Mouse (Mus musculus) brown adipose tissue, adult 24 weeks (tissue): Measurements from ENCODE around the gene Ptgfrn. TPM values are rescaled to one million over a fixed set of nuclear protein-coding genes. Genes with fewer than 3 reads are reported as not detected.

ENCODE experiments used
- H3K27ac ChIP-seq: fragments of 200-500 bp; replicated peaks from 2 replicates; pipeline ENCODE4 v1.5.1; 2012; ENCODE audit warnings: low read depth, mild to moderate bottlenecking, low read length
- H3K4me1 ChIP-seq: fragments of 200-500 bp; 2 replicates; pipeline ENCODE4 v1.6.1; 2012; ENCODE audit warnings: low read length, mixed read lengths; ENCODE audit not compliant: control insufficient read depth, insufficient read depth, insufficient read length
- H3K4me3 ChIP-seq: fragments of 200-500 bp; 2 replicates; pipeline ENCODE4 v1.5.1; 2012; ENCODE audit warnings: low read depth, mild to moderate bottlenecking, low read length, moderate library complexity; ENCODE audit not compliant: insufficient read depth
- polyA plus RNA-seq: library from polyadenylated mRNA; stranded (reverse); fragments of >200 nt; gene quantifications from 2 replicates; pipeline ENCODE4 v1.2.4, GENCODE M21; 2012; ENCODE audit not compliant: missing spikeins, insufficient read depth, insufficient read length

Ptgfrn gene
- polyA plus RNA-seq, 1 experiment, result 7.5 TPM

DNA sequence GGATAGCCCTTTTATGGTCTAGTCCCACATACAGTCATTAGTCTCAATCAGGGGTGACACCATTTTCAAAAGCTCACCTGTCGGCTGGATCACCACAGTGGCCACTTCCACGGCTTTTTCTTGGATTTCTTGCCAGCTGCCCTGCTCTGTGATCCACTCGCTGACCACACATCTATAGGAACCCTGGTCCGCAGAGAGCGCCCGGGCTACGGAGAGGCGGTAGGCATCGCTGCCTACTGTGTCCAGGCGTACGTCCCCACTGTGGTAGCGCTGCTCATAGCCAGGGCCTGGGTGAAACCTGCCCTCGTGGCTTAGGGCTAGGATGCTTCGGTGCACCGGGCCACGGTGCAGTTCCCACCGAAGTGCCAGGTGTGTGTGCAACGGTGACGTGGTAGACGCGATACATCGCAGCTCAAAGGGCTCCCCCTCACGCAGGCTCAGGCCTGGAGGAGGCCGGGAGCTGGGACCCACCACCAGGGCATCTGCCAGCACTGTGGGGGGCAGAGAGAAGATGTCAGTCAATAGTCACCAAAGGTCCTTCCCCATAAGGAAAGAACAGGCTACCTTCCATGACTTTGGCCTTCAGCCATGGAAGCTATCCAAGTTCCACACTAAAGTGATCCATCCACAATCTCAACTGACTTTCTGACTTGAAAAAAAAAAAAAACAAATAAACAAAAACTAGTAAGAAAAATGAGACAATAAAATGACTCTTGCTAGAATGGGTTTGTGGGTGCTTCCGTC, 32.9 kb downstream of the Ptgfrn start:
- H3K4me1 ChIP-seq, result peaks cover 2% of the 10 kb centered on the region; the same call in 1 of the 2 replicates
- H3K27ac ChIP-seq, result no peak overlapping the region
- no peak overlapping the region for H3K4me3 ChIP-seq

DNA sequence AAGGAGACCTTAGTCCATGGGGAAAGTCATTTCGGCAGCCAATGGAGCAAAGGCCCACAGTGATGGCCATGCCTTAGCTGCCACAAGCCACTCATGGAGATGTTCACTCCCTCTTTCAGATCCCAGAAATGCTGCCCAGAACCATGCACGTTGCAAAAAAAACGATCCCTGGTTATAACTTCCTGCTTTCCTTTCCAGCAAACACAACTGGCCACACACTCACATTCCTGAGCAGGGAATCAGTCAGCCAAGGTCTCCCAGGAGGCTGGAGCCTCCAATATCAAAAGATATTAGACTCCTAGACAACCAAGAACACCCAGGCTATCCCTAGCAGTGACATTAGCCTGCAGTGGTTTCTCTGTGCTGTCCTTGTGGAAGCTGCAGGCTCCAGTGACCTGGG, 34.2 kb downstream of the Ptgfrn start:
- H3K27ac ChIP-seq, result no peak overlapping the region
- no peak overlapping the region for H3K4me3 ChIP-seq
- H3K4me1 ChIP-seq, result peaks cover 2% of the 10 kb centered on the region; the same call in 1 of the 2 replicates

DNA sequence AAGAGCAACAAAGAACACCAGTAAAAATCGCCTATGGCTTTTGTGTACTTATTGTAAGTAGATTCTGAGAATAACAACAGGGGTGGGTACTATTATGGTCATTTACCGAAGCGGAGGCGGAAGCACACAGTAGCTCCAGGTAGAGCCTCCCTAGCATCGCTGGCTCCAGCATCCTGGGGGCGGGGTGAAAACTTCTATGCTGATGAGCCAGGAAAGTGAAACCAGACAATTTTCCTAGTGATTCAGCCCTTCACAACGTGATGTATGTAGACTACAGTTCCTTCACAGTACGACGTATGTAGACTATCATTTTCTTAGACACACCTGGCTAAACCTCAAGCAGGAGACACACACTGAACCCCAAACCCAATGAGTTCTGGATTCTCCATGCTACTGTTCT, 36.7 kb downstream of the Ptgfrn start:
- Histone ChIP-seq H3K4me3 (no peak overlapping the region), H3K27ac (no peak overlapping the region), H3K4me1 (peaks cover 2% of the 10 kb centered on the region; the same call in 1 of the 2 replicates)

DNA sequence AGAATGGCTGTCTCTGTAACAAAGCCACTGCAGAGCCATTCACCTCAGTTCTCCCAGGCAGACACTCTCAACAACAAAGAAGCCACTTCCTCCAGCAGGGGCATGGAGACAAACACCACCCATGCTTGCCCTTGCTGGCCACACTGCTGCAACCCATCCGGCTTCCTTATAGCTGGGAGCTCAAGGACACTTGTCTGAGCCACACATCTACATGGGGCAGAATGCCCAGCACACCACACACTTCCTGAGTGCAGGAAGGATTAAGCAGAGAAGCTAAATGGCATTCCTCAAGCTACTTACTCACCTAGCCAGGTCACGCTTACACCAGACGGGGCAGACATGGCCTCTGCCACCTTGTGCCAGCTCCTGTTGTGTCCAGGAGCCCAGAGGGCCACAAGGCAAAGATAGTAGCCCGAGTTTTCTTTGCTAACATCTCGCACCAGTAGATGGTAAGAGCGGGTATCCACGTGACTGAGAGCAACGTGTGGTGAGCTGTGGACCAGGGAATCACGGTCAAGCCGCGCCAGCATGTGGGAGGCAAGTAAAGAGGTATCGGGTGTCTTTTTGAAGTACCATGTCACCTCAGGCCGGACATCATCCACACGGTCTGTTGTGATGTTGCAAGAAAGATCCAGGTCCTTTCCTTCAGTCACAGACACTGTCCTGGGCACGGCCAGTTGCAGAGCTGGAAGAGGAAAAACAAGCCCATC, 37.4 kb downstream of the Ptgfrn start:
- H3K4me3 ChIP-seq, result no peak overlapping the region
- no peak overlapping the region for H3K27ac ChIP-seq
- H3K4me1 ChIP-seq, result peaks cover 2% of the 10 kb centered on the region; the same call in 1 of the 2 replicates

DNA sequence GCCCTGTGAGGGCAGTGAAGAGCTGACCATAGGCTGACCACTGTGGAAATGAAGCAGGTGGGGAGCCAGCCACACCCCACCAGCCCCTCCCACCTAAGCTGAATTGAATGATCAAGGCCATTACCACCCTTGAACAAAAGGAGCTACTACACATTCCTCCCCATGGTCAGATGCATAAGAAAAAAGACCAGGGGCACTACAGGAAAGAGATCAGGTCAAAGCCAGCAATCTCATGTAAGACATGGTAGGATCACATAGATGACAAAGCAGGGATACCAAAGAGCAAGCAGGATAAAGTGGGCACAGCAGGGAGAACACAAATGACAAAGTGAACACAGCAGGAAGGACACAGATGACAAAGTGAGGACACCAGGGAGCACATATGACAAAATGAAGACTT, 38.5 kb downstream of the Ptgfrn start:
- Histone ChIP-seq H3K4me1 (peaks cover 2% of the 10 kb centered on the region; the same call in 1 of the 2 replicates), H3K27ac (no peak overlapping the region), H3K4me3 (no peak overlapping the region)

DNA sequence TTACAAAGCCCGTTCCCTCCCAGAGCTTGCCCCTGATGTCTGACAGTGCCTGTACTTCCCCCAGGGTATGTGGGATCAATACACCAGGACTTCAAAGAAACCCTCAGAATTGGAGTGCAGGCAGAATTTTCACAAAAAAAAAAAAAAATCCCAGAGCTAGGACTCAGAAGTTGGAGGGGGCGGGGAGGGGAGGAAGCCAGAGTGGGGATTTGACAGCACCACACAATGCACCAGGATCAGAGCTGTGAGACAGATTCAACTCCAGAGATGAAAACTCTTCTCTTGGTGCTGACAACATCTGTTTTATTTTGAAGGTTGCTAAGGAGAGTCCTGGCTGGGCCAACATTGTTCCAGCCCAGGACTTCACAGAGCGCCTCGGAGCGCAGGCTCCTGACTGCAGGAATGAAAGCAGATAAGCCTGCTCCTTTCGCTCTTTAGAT, 39.3 kb downstream of the Ptgfrn start:
- H3K4me3 ChIP-seq, result no peak overlapping the region
- no peaks in the 10 kb centered on the region; the same call in 1 of the 2 replicates for H3K4me1 ChIP-seq
- H3K27ac ChIP-seq, result 0 out of 2 replicates have a peak overlapping the region, but pooled peaks have one; percentile 18

DNA sequence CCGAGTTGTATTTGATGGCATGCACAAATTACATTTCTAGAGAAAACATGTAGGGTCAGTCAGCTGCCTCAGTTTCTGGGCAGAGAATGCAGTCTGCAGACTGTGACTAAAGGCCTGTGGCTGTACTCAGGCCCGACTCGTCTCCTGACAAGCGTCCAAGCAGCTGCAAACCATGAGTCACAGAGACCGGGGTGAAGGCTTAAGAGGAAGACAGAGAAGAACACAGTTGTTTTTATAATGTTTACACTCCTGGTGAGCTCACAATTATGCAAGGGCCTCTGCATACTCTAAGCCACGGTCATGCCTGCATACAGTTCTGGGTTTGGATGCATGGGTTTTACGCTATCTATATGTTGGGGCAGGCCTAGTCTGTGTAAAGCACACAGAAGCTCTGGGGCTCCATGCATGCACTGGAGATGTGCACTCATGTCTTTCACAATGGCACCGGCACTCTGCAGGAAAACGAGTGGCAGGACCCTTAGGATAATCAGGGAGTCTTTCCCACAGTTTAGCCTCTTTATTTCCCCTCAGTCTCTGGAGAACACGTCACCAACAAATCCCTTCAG, 39.8 kb downstream of the Ptgfrn start:
- Histone ChIP-seq H3K4me3 (no peak overlapping the region), H3K27ac (0 out of 2 replicates have a peak overlapping the region, but pooled peaks have one; percentile 18), H3K4me1 (no peaks in the 10 kb centered on the region)

DNA sequence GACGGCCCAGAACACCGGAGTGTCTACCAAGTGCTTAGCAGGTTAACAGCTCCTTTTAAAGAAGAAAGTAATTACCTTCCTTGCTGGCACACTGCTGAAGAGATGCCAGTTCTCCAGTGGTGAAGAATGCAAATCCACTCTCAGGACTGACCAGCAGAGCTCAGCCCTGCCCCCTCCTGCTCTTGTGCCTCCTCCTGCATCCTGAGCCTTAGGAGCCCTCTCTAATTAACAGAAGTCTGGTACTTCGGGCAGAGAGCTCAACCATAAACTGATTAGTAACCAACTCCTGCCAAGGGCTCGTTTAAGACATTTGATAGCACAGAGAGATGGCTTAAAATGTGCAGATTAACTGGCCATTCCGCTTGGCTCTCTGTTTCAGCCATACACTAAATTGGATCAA, 41.4 kb downstream of the Ptgfrn start:
- H3K27ac ChIP-seq, result no peak overlapping the region
- no peaks in the 10 kb centered on the region for H3K4me1 ChIP-seq
- H3K4me3 ChIP-seq, result no peak overlapping the region

DNA sequence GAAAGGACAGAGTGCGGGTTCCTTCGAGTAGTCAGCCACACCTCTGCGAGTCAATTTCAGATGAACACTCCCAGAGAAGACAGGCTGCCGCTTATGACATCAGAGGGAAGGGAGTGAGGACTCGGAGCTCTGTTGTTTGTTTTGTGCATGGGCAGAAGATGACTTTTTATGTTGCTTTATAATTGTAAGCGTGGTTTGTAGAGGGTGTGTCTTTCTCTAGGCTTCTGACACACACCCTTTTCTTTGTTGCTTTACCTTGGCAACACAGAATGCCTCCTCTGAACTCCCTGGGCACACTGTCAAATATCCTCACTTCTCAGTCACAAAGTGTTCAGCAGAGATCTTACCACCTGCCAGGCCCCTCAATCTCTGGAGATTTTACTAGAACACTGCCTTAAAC, 43.9 kb downstream of the Ptgfrn start:
- Histone ChIP-seq H3K4me3 (no peak overlapping the region), H3K27ac (no peak overlapping the region), H3K4me1 (no peaks in the 10 kb centered on the region)

DNA sequence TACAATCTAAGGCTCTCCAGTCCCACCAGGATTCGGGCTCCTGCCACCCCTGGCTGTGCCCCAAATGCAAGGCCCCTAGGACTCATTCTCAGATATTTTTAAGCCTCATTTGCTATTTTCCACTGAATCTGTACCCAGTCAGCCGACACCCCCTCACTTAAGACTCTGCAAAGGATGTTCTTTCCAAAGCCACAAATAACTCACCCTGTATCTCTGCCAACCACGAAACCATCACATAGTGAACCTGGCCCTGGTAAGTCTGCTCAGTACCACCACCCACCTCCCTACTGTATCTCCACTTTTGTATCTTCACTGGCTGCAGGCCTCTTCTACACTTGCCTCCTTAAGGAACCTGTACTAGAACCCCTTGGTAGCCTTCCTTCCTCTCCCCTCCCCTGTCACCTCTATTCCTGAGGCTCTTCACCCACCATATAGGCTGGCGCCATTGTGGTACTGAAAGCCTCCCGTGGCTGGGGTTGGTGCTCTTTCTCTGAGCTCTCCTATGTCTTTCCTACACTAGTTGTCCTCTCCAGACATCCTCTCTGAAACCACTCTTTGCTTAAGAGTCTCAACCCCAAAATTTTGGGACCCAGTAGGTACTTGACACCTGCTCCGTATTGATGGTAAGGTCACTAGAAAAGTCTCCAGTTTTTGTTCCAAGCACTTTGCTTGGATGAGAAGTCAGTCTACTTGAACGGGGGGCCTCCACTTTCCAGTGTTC, 48.1 kb downstream of the Ptgfrn start:
- H3K4me1 ChIP-seq, result no peaks in the 10 kb centered on the region
- no peak overlapping the region for H3K4me3 ChIP-seq
- no peak overlapping the region for H3K27ac ChIP-seq

DNA sequence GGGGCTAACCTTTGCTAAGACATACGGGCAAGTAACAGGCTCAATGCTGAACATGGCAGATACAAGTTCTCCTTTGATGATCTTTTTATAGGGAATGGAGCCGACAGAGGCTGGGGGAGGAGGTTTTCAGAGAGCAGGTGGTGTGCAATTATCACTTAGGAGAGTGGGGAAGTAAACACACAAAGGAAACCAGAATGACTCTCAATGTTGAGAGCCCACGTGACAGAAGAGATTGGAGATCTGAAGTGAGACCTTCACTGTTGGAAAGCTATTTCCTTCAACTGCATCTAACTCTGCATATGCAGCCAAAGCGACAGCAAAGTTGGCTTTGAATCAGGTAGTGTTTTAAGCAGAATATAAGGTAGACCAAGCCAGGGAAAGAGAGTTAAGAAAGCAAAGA, 50.9 kb downstream of the Ptgfrn start:
- H3K4me1 ChIP-seq, result no peaks in the 10 kb centered on the region
- H3K27ac ChIP-seq, result no peak overlapping the region
- H3K4me3 ChIP-seq, result no peak overlapping the region

DNA sequence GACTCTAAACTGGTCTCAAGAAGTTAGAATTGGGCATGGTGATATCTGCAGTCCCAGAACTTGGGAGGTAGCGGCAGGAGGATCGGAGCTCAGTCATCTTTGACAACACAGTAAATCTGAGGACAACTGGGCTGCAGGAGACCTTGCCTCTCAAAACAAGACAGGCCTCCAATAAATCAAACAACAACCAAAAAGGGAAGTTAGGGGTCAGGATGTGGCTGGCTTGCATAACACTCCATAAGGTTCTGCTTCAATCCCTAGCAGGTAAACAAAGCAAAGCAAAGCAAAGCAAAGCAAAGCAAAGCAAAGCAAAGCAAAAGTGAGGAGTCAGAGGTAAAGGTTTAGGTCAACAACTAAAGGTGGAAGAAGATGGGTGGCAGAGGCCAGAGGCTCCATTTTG, 51.9 kb downstream of the Ptgfrn start:
- Histone ChIP-seq H3K27ac (no peak overlapping the region), H3K4me3 (no peak overlapping the region)

DNA sequence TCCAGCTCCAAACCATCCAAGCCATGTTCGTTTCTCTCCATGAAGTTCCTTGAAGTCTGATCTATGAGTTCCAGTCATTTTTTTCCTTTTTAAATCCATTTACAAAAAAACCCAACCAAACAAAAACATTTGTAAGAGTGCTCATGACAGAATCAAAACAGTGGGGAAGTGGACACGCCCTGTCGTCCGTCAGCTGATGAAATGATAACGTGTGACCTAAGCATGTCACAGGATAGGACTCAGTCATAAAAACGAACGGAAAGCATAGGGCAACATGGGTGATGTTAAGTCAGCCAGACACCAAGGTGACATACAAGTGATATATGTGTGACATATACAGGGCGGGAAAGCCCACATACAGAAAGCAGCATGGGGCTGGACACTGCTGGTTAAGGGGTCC, 54.9 kb downstream of the Ptgfrn start:
- Histone ChIP-seq H3K4me1 (peaks cover 6% of the 10 kb centered on the region), H3K27ac (no peak overlapping the region), H3K4me3 (no peak overlapping the region)

More for the DNA sequence above, 51.9 kb downstream of the Ptgfrn start:
- H3K4me1 ChIP-seq, result no peaks in the 10 kb centered on the region

DNA sequence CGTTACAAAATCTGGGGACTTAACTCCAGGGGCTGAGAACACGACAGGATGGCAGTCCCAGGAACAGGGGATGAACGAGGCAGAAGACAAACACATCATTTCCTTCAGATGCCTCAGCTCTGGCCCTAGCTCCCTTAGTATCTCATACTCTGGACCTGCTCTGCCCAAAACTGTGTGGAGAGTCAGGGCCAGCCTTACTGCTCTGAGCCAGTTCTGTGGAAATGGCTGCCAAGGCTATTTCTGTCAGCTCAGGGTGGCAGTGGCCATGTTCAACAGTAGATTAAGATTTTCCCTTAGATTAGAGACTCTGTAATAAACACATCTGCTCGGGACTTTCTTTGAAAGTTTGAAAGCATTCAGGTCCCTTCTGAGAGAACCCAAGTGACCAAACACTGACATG, 58.5 kb downstream of the Ptgfrn start:
- Histone ChIP-seq H3K4me1 (peaks cover 18% of the 10 kb centered on the region), H3K4me3 (no peak overlapping the region), H3K27ac (peak overlapping the region; percentile 23; the same call in 1 of the 2 replicates)

DNA sequence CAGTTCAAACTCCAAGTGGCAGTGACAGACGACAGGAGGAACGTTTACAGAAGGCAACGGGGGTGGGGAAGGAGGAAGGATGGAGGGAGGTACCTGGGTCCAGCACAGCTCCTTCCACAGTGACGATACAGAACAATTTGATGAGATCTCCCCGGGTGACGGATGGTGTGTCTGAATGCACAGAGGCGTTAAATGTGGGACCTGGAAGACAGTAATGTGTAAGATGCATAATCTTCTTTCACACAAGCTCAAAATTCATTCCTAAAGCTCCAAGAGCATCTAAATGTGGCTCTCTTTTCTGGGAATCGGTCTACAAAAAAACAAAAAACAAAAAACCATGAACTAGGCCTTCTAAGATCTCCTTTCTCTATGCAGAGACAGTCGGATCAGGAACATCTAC, 60.1 kb downstream of the Ptgfrn start:
- Histone ChIP-seq H3K27ac (no peak overlapping the region), H3K4me1 (peaks cover 20% of the 10 kb centered on the region), H3K4me3 (no peak overlapping the region)
